Mouse (Mus musculus) forebrain, embryonic 15.5 days (tissue): ENCODE measurements around the gene Slc43a3. TPM values are rescaled to one million over a fixed set of nuclear protein-coding genes. Genes with fewer than 3 reads are reported as not detected.

Source experiments
- ATAC-seq: fragments of 200-750 bp; cut with Nextera tagmentation; replicated peaks from 2 replicates; pipeline ENCODE4 v1.8.0; 2017; ENCODE audit warnings: mild to moderate bottlenecking, moderate TSS enrichment, moderate library complexity
- H3K27ac ChIP-seq: fragments of 300-500 bp; sonication (generic); replicated peaks from 2 replicates; pipeline ENCODE4 v1.5.1; 2015; ENCODE audit warnings: mild to moderate bottlenecking, inconsistent platforms
- H3K27me3 ChIP-seq: fragments of 300-500 bp; sonication (generic); 2 replicates; pipeline ENCODE4 v1.6.1; 2015; ENCODE audit warnings: inconsistent platforms
- H3K36me3 ChIP-seq: fragments of 300-500 bp; sonication (generic); 2 replicates; pipeline ENCODE4 v1.6.1; 2015; ENCODE audit warnings: mild to moderate bottlenecking, inconsistent platforms
- H3K4me1 ChIP-seq: fragments of 300-500 bp; sonication (generic); 2 replicates; pipeline ENCODE4 v1.6.1; 2015; ENCODE audit warnings: inconsistent platforms
- H3K4me2 ChIP-seq: fragments of 300-500 bp; sonication (generic); replicated peaks from 2 replicates; pipeline ENCODE4 v1.6.1; 2015; ENCODE audit warnings: mild to moderate bottlenecking, inconsistent platforms
- H3K4me3 ChIP-seq: fragments of 300-500 bp; sonication (generic); 2 replicates; pipeline ENCODE4 v1.5.1; 2015; ENCODE audit warnings: mild to moderate bottlenecking, inconsistent platforms
- H3K9ac ChIP-seq: fragments of 300-500 bp; sonication (generic); replicated peaks from 2 replicates; pipeline ENCODE4 v1.6.1; 2015; ENCODE audit warnings: mild to moderate bottlenecking, inconsistent platforms
- H3K9me3 ChIP-seq: fragments of 300-500 bp; sonication (generic); 2 replicates; pipeline ENCODE4 v1.6.1; 2016; ENCODE audit warnings: inconsistent platforms
- WGBS: fragments of 180-500 bp; shearing (Covaris S2); methylation state at CpG from one replicate; pipeline ENCODE4 v1.1.7; 2015; ENCODE audit warnings: mixed read lengths; 5-methylcytosine and 5-hydroxymethylcytosine counted together
- microRNA-seq: library from miRNA; unstranded; fragments of <30 nt; microRNA quantifications from one replicate; pipeline ENCODE4, GENCODE M21; 2016
- polyA plus RNA-seq: library from polyadenylated mRNA; unstranded; fragments of >200 nt; fragmentation: Nextera tagmentation; extraction: Ambion mirVana; gene quantifications from 2 replicates; pipeline ENCODE4 v1.2.1, GENCODE M21; 2015

Slc43a3 gene
- polyA plus RNA-seq, 1 experiment from 2014 or later = 3.8 TPM

- WGBS = 75% methylated on average over 4 of the region's 4 CpGs
- no peak for ATAC-seq
- no peak overlapping the region for H3K27ac ChIP-seq
Observed at GRCm38 (mm10) chr2:85004341-85004740, 68.0 kb downstream of the Slc43a3 start.

DNA sequence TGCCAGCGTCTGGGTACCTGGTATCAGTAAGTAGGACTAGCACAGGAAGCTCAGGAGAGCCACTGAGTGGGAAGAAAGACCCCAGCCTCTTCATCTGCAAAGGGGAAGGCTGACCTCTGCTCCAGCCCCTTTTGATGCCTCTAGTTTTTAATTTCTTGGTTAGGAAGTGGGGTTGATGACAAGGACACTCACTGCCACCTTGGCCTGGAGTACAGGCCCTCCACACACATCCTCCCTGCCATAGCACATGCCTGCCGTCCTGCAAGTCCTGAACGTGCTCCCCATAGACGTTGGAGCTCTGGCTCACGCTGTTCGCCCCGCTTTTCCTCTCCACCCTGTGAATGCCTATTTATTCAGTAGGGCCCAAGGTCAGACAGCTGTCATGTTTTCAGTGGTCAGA lies 70.2 kb downstream of the Slc43a3 start:
- no peak for ATAC-seq
- Histone ChIP-seq H3K4me2 (no peak overlapping the region), H3K27me3 (no peaks in the 10 kb centered on the region), H3K4me1 (no peaks in the 10 kb centered on the region), H3K27ac (no peak overlapping the region), H3K9me3 (no peaks in the 10 kb centered on the region), H3K36me3 (no peaks in the 10 kb centered on the region), H3K4me3 (no peak overlapping the region), H3K9ac (no peak overlapping the region)
- WGBS = 86% methylated on average over 7 of the region's 7 CpGs

More at GRCm38 (mm10) chr2:85004341-85004740, 68.0 kb downstream of the Slc43a3 start:
- no peaks in the 10 kb centered on the region for H3K27me3 ChIP-seq
- H3K4me1 ChIP-seq = no peaks in the 10 kb centered on the region
- no peaks in the 10 kb centered on the region for H3K9me3 ChIP-seq
- H3K9ac ChIP-seq = no peak overlapping the region
- H3K36me3 ChIP-seq = no peaks in the 10 kb centered on the region
- no peak overlapping the region for H3K4me3 ChIP-seq
- H3K4me2 ChIP-seq = no peak overlapping the region

DNA sequence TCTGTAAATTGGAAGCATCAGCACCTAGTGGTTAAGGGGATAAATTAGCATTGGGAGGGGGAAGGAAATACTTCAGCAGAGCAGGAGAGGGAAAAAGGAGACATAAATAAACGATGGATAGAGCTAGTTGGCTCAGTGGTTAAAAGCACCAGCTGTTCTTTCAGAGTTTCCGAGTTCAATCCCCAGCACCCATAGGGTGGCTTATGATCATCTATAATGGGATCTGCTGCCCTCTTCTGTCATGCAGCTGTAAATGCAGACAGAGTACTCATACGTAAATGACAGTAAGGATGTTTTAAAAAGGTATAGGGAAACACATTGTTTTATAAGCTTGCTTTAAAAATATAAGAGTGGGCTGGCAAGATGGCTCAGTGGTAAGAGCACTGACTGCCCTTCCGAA lies 71.3 kb downstream of the Slc43a3 start:
- no peak overlapping the region for H3K9ac ChIP-seq
- ATAC-seq = peak; percentile 23; the same call in 1 of the 2 replicates
- no peaks in the 10 kb centered on the region for H3K27me3 ChIP-seq
- H3K9me3 ChIP-seq = no peaks in the 10 kb centered on the region
- WGBS = 22% methylated on average over 4 of the region's 4 CpGs
- no peaks in the 10 kb centered on the region for H3K36me3 ChIP-seq
- no peak overlapping the region for H3K4me3 ChIP-seq
- H3K4me2 ChIP-seq = no peak overlapping the region
- no peaks in the 10 kb centered on the region for H3K4me1 ChIP-seq
- no peak overlapping the region for H3K27ac ChIP-seq

Small RNA genes within 50 kb of the gene (microRNA-seq; reads per million reads assigned to microRNA genes)
- not detected for gene Gm24332

Other genes with a start within 250 kb of the Slc43a3 start
- 19.3 and 19.7 TPM in 2 replicates for gene Zdhhc5, start 221.4 kb upstream of the Slc43a3 start, polyA plus RNA-seq
- 30.1 and 30.4 TPM in 2 replicates for gene Clp1, start 209.2 kb upstream of the Slc43a3 start, polyA plus RNA-seq
- gene Ypel4, start 202.5 kb upstream of the Slc43a3 start, polyA plus RNA-seq = 20.7 and 21.2 TPM in 2 replicates
- gene Gm19426, start 192.9 kb upstream of the Slc43a3 start, polyA plus RNA-seq = 5.6 TPM in 2 replicates
- gene Serping1, start 161.1 kb upstream of the Slc43a3 start, polyA plus RNA-seq = 21.7 and 25.4 TPM in 2 replicates
- gene Ube2l6, start 137.8 kb upstream of the Slc43a3 start, polyA plus RNA-seq = 20.4 and 20.9 TPM in 2 replicates
- gene Smtnl1, start 113.9 kb upstream of the Slc43a3 start, polyA plus RNA-seq = 0.14 TPM in 1 of 2 replicates, not detected in the other
- 61.4 and 66.5 TPM in 2 replicates for gene Timm10, start 109.6 kb upstream of the Slc43a3 start, polyA plus RNA-seq
- 2.5 and 3.4 TPM in 2 replicates for gene Slc43a1, start 97.7 kb upstream of the Slc43a3 start, polyA plus RNA-seq
- gene Rtn4rl2, start 49.9 kb upstream of the Slc43a3 start, polyA plus RNA-seq = 12.8 and 16.3 TPM in 2 replicates
- gene Prg2, start 43.9 kb downstream of the Slc43a3 start, polyA plus RNA-seq = 0.31 TPM in 1 of 2 replicates, not detected in the other
- gene Prg3, start 51.6 kb downstream of the Slc43a3 start, polyA plus RNA-seq = not detected in 2 replicates
- gene Ssrp1, start 100.7 kb downstream of the Slc43a3 start, polyA plus RNA-seq = 229 and 235 TPM in 2 replicates
- 0.75 and 1.1 TPM in 2 replicates for gene P2rx3, start 100.9 kb downstream of the Slc43a3 start, polyA plus RNA-seq
- gene Tnks1bp1, start 111.4 kb downstream of the Slc43a3 start, polyA plus RNA-seq = 22.0 and 29.2 TPM in 2 replicates
- 19.3 and 19.7 TPM in 2 replicates for gene Aplnr, start 199.6 kb downstream of the Slc43a3 start, polyA plus RNA-seq